In the genomic region with DNA sequence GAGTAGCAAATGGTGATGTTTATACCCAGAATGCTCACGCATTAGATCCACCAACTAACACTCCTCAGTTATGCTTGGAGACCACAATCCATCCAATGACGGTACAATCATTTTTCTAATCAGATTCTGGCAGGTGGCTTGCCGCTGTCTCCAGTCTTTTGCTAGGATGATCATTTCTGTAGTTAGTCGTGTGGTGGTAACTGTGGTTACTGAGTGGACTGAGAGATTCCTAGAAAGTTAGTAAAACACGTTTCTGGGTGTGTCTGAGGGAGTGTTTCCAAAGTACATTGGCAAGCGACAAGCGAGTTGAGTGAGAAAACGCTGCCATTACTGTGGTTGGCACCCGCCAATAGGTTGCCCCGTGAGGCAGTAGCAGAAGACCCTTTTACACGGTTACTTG, we compare ENCODE assay signal across 13 mouse cellular contexts.
"Had no signal": no experiment of that assay in that cellular context is flagged by ENCODE, and none has a peak within 500 bp of the region (broad histone marks: within the 10 kb centered on the region; RNA-seq: fewer than 3 reads in every experiment).

No protein-coding gene starts in this region.

- H3K4me2 ChIP-seq: limb, embryonic 15.5 days; lung, embryonic 14.5 days; midbrain, embryonic 13.5 days had no signal

- ATAC-seq: inflammation-experienced regulatory T-cells, adult 6 months; midbrain, embryonic 13.5 days had no signal

- H3K9me3 ChIP-seq: limb, embryonic 15.5 days; megakaryocyte, embryonic 14.5 days; midbrain, embryonic 13.5 days had no signal

- DNase-seq: kidney, adult 2 months; kidney, postnatal 36 days; layer of hippocampus, adult 9-11 months; layer of hippocampus, postnatal 36 days; lung, embryonic 14.5 days; lung, postnatal 10 days; lung, postnatal 4 days; right cerebral cortex, postnatal 14 days; thymus, postnatal 14 days had no signal

- H3K9ac ChIP-seq: limb, embryonic 15.5 days; lung, embryonic 14.5 days; midbrain, embryonic 13.5 days had no signal

- H3K4me3 ChIP-seq: limb, embryonic 15.5 days; midbrain, embryonic 13.5 days had no signal

- H3K27me3 ChIP-seq: limb, embryonic 15.5 days; megakaryocyte, embryonic 14.5 days; midbrain, embryonic 13.5 days had no signal

- H3K27ac ChIP-seq: limb, embryonic 15.5 days; midbrain, embryonic 13.5 days had no signal

- H3K36me3 ChIP-seq: limb, embryonic 15.5 days; midbrain, embryonic 13.5 days had no signal
